Mouse (Mus musculus) frontal cortex, postnatal 14 days (tissue): Measurements from ENCODE around the gene Olfr229.
"Not testable (repeated sequence)": the region's sequence is repeated elsewhere in the genome, so short reads cannot be mapped to it uniquely, and the experiment has no call there.

Source experiments
- DNase-seq, 2 experiments: peaks; one replicate each; pipeline ENCODE4 v3.0.0; 2022; ENCODE audit warnings: low spot score in 2 of 2

Olfr229 gene

DNA sequence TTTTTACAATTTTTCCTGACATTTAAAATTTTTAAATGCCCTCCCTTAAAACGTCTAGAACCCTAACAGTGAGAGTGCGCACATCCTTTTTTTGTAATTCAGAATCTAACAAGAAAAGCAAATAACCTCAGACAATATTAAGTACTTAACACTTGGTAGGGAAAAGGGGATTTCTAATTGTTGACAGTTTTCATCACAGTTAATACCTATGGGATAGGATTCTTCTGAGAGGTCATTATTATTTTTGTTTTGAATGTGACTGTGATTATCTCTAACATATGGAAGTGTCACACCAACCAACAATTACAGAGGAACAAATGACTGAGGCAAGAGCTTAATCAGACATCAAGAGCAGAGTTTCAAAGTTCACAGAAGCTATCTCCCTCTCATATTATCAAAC lies at the start of gene Olfr229:
Gene Olfr229 (plus strand): TSS at position 301 of the 400 bp plus-strand sequence.
- no peak for DNase-seq

DNA sequence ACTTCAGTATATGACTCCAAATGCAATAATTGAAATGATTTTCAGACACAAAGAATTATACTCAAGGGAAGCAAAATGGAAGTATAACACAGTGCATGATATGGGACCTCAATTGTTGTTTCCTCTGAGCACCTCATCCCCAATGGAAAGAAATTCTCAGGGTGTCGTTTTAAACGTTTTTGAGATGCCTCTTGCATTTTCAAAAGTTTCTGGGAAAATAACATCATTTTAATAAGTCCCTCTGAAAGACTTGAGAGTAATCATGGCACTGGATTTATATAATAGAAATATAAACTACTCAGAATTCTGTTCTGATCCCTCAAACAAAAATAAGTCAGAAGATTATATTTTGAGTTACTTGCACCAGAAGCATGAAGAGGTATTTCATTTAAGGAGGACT lies 41.0 kb upstream of the Olfr229 start, which contains the start of gene Olfr972:
Gene Olfr972 (plus strand): TSS at position 301 of the 400 bp plus-strand sequence.
- no peak for DNase-seq

DNA sequence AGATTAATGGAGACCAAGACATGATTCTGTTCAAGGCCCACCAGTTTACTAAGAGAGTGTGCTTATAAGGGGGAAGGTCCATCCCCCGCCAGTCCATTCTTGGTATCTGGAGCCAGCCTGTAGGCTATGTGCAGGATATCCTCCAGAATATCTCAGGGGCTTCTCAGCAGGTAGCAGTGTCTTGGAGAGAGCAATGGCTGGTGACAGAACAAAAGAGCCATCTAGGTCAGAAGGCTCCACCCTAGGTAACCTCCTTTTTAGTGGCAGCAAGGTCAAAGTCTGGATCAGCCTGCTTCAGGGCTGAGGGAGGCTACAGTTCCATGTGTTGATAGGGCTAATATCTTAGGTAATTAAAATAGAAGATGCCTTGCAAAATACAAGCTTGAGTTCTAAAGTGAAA lies 35.1 kb upstream of the Olfr229 start:
- not testable (repeated sequence) for DNase-seq

- DNase-seq: not testable (repeated sequence)
Measured at GRCm38 (mm10) chr9:39877541-39878396, 29.4 kb upstream of the Olfr229 start.

- DNase-seq: no peak
Measured at GRCm38 (mm10) chr9:39905106-39905505, 2.0 kb upstream of the Olfr229 start.

DNA sequence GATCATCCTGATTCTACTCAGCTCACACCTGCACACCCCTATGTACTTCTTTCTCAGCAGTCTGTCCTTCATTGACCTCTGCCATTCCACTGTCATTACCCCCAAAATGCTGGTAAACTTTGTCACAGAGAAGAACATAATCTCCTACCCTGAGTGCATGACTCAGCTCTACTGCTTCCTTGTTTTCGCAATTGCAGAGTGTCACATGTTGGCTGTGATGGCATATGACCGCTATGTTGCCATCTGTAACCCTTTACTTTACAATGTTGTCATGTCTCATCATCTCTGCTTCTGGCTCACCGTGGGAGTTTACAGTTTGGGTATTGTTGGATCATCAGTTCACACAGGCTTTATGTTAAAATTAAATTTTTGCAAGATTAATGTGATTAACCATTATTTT lies 2.8 kb downstream of the Olfr229 start:
- no peak for DNase-seq

GRCm38 (mm10) chr9:39927975-39928836 lies 21.1 kb downstream of the Olfr229 start:
- DNase-seq: not testable (repeated sequence)

DNA sequence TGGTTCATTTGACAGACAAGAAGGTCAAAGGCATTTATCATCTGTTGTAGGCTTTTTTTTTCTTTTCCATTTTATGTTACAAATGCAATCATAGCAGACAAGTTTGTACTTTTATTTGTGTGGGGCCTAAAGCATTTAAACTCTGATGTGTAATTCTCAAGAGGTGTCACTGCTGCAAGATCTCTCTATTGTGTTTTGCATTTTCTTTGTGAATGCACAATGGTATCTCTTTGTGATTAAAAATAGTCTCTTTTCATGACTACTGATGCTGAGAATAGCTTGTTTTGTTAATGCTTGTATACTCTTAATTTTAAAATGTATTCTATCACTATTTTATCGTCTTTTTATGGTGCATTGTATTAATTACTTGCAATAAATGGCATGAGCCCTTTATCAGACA lies 21.7 kb downstream of the Olfr229 start:
- DNase-seq: not testable (repeated sequence)

DNA sequence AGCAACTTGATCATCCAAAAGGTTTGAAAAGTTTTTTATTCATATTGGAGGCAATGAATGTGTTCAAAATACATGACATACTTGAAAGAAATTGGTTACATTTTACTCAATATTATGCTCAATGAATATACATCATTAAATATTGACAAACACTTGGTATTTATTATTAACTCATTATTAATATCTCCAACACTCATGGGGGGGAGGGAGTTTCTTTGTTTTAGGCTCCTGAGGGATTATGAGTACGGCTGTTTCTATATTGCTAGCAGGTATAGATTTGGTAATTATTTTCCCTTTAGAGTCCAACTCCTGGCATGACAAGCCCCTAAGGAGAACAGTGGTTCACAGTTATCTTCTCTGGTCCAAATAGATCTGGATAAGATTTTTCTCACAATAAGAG lies 30.1 kb downstream of the Olfr229 start, which contains the start of gene Olfr974:
Gene Olfr974 (plus strand): TSS at position 301 of the 400 bp plus-strand sequence.
- DNase-seq: no peak

GRCm38 (mm10) chr9:39951946-39952345 lies 44.8 kb downstream of the Olfr229 start, which contains the start of gene Olfr975:
Gene Olfr975 (minus strand): TSS chr9:39952046.
- no peak for DNase-seq

GRCm38 (mm10) chr9:39961033-39961432 lies 53.9 kb downstream of the Olfr229 start, which contains the start of gene Olfr976:
Gene Olfr976 (minus strand): TSS chr9:39961133.
- not testable (repeated sequence) for DNase-seq
